Mouse (Mus musculus) thymus, postnatal 4 days (tissue): Measurements from ENCODE around the gene Gm4340.
"Not testable (repeated sequence)": the region's sequence is repeated elsewhere in the genome, so short reads cannot be mapped to it uniquely, and the experiment has no call there.

ENCODE experiments used
- DNase-seq: peaks from one replicate; pipeline ENCODE4 v3.0.0; 2021

Gm4340 gene

GRCm38 (mm10) chr10:104193742-104194141, at the start of gene Gm4340:
TSS of gene Gm4340 (plus strand) at chr10:104194042.
- not testable (repeated sequence) for DNase-seq

- not testable (repeated sequence) for DNase-seq
These were observed 42.6 kb upstream of the Gm4340 start, which contains the start of gene Gm6763 for GRCm38 (mm10) chr10:104151197-104151596. TSS of gene Gm6763 (plus strand) at chr10:104151497.

DNA sequence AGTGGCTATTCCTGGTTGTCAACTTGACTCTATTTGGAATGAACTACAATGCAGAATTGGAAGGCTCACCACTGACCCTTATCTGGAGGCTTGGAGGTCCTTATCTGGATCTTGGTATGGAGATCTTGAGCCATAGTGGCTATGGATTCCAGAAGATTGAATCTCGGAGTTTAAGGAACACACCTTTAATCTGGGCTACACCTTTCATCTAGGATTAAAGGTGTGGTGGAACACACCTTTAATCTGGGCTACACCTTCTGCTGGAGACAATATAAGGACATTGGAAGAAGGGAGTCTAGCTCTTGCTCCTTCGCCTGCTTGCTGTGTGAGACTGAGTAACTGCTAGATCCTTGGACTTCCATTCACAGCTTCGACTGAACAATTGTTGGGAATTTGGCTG, 34.1 kb upstream of the Gm4340 start, which contains the start of gene Gm8764:
TSS of gene Gm8764 (plus strand) at position 301 of the 400 bp plus-strand sequence.
- not testable (repeated sequence) for DNase-seq

- not testable (repeated sequence) for DNase-seq
These were observed 25.6 kb upstream of the Gm4340 start, which contains the start of gene Gm21304 for GRCm38 (mm10) chr10:104168215-104168614. TSS of gene Gm21304 (plus strand) at chr10:104168515.

DNA sequence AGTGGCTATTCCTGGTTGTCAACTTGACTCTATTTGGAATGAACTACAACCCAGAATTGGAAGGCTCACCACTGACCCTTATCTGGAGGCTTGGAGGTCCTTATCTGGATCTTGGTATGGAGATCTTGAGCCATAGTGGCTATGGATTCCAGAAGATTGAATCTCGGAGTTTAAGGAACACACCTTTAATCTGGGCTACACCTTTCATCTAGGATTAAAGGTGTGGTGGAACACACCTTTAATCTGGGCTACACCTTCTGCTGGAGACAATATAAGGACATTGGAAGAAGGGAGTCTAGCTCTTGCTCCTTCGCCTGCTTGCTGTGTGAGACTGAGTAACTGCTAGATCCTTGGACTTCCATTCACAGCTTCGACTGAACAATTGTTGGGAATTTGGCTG, 17.1 kb upstream of the Gm4340 start, which contains the start of gene Gm21312:
TSS of gene Gm21312 (plus strand) at position 301 of the 400 bp plus-strand sequence.
- DNase-seq = not testable (repeated sequence)

DNA sequence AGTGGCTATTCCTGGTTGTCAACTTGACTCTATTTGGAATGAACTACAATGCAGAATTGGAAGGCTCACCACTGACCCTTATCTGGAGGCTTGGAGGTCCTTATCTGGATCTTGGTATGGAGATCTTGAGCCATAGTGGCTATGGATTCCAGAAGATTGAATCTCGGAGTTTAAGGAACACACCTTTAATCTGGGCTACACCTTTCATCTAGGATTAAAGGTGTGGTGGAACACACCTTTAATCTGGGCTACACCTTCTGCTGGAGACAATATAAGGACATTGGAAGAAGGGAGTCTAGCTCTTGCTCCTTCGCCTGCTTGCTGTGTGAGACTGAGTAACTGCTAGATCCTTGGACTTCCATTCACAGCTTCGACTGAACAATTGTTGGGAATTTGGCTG, 8.6 kb upstream of the Gm4340 start, which contains the start of gene Gm20765:
TSS of gene Gm20765 (plus strand) at position 301 of the 400 bp plus-strand sequence.
- DNase-seq = not testable (repeated sequence)

GRCm38 (mm10) chr10:104209655-104210054, 15.8 kb downstream of the Gm4340 start:
- DNase-seq = no peak

DNA sequence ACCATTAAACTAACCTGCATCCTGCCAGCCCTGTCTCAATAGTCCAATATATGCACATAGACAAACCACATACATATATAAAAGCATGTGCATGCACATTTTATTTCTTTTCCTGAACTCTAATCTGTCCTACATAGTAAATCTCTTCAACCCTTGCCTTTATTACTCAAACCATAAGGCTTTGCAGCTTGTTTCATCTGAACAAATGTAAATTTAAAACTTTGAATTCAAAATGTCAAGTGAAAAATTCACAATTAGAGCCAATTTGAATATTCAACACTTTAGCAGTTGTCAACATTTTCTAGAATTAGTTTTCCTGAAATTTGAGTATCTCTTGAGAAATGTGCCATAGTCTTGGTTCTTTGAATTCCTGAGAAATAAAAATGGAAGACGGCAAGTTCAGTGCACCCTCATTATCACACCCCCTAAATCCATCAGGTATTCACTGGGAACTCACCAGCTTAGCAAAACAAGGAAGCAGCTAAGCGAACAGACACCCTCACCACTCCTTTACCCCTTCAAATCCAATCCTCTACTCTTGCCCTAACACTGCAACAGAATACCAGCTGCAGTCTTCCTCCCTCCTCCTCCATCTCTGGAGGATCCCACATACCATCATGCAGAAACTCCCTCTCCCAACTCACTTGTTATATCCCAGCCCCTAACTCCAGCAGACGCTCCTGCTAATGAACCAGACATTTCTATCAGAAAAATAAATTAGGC, 16.6 kb downstream of the Gm4340 start:
- no peak for DNase-seq

DNA sequence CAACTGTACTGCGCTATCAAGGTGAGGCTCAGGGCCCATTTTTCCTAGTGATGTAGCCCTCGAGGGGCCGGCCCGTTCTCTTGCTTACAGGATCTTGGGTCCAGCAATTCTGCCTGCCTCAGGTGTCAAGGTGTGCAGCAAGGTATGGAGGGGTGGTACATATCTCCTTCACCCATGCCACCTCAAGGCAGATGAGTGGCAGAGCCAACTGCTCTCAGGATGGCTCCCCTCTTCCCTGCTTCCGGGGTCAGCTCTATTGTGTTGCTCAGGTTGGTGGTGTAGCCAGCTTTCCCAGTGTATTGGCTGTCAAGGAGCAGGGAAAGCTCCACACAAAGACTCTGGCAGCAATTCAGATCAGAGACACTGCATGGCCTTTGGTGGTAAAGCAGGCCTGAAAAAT, 20.7 kb downstream of the Gm4340 start:
- no peak for DNase-seq

GRCm38 (mm10) chr10:104220303-104221021, 26.6 kb downstream of the Gm4340 start:
- no peak for DNase-seq
